Mouse (Mus musculus) retina, adult 2 months (tissue): Measurements from ENCODE around the gene Kcnk10.

Source experiments
- DNase-seq: peaks from one replicate; pipeline ENCODE4 v3.0.0-alpha.2; 2012; ENCODE audit warnings: low read depth, low spot score

Gene Kcnk10

DNA sequence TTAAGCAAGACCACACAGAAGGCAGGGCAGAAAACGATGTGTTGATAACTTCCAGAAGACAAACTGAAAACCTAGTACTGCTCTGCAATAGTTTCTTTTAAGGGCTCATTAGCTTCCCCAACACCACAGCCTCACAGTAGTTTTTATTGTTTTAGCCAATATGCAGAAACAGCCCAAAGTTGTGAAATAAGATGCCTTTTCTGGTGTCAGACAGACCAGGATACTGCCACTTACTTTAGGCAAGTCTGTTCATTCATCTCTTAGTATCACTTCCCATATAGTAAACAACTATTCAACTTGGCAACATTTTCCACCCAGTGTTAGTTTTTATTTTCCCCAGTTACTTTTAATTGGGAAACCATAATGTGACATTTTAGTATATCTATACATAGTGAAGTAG, 171.5 kb downstream of the Kcnk10 start:
- DNase-seq, result no peak

DNA sequence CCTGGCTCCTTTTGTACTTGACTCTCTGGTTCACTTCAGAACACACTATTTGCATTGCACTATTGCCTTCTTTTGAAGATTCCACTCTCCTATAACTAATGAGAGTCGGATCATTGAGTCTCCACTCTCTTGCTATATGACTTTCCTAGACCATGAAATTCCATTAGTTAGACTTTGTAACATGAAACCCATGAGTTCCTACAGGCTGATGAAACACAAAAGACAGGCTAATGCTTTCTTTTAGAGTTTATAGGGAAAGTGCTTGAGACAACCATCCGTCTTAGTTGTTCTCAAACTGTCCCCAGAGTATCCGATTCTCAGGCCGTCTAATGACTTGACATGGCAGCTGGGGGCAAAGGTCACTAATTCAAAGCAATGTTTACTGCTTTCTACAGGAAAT, 172.0 kb downstream of the Kcnk10 start:
- no peak for DNase-seq

- no peak for DNase-seq
Measured at GRCm38 (mm10) chr12:98396586-98396985, 181.5 kb downstream of the Kcnk10 start.

GRCm38 (mm10) chr12:98394115-98394514, 184.0 kb downstream of the Kcnk10 start:
- DNase-seq, result no peak

DNA sequence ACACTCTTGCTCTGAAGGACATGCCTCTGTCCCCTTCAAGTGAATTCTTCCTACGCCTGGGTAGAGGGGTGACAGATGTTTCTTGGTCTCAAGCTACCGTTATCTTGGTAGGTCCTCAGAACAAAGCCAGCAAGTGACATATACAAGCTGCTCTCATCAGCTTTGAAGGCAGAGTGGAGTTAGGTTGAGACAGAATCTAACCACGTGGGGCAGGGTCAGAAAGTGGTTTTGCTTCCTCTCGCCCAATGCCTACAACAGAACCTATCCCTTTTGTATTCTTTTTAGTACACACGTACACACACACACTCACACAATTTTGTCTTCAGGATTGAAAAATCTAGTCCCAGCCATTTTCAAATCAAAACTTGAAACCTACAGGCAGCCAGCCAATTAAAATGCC, 186.8 kb downstream of the Kcnk10 start:
- no peak for DNase-seq

DNA sequence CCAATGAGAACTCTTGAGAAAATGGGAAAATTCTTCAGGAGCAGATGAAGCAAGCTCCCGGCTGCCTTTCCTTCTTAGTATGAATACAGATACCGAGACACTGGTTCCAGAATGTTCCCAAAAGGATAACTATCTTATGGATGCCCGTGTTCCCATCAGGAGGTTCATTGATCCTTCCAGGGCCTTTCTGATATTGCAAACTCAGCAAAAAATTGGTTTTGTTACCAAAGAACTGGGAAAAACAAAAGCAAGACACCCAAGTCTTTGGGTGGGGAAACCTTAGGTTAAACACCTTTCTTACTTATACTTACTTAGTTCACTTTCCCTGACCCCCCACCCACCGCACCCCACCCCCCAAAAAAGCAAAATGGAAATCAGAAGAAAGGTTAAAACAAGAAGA, 188.5 kb downstream of the Kcnk10 start:
- DNase-seq, result no peak
